Mouse (Mus musculus) kidney, adult 2 months (tissue): ENCODE data around the gene Cnn3.

ENCODE experiments used
- CTCF ChIP-seq: fragments of 200-500 bp; conservative IDR thresholded peaks from 2 replicates; pipeline ENCODE4 v1.5.1; 2011; ENCODE audit warnings: low read depth, mild to moderate bottlenecking, control low read depth, low read length, moderate library complexity, mixed read lengths; ENCODE audit not compliant: insufficient read depth, insufficient read length
- POLR2A ChIP-seq: fragments of 200-500 bp; IDR thresholded peaks from one replicate; pipeline ENCODE4 v1.6.1; 2011; ENCODE audit warnings: low read depth, low read length, control low read depth

GRCm38 (mm10) chr3:121446454-121446853 lies 20.2 kb downstream of the Cnn3 start:
- TF ChIP-seq CTCF (no peak), POLR2A (no peak)
